Mouse (Mus musculus) hindbrain, embryonic 12.5 days (tissue): ENCODE measurements around the gene Lsm2. TPM values are rescaled to one million over a fixed set of nuclear protein-coding genes. Genes with fewer than 3 reads are reported as not detected.
"Not testable (repeated sequence)": the region's sequence is repeated elsewhere in the genome, so short reads cannot be mapped to it uniquely, and the experiment has no call there.

Source experiments
- ATAC-seq: fragments of 200-750 bp; cut with Nextera tagmentation; 2 replicates; pipeline ENCODE4 v1.8.0; 2017; ENCODE audit warnings: moderate TSS enrichment; ENCODE audit not compliant: low FRiP score
- H3K27ac ChIP-seq: fragments of 300-500 bp; sonication (generic); 2 replicates; pipeline ENCODE4 v1.5.1; 2016; ENCODE audit warnings: mild to moderate bottlenecking
- H3K27me3 ChIP-seq: fragments of 300-500 bp; sonication (generic); 2 replicates; pipeline ENCODE4 v1.6.1; 2016; ENCODE audit warnings: mild to moderate bottlenecking
- H3K36me3 ChIP-seq: fragments of 300-500 bp; sonication (generic); 2 replicates; pipeline ENCODE4 v1.6.1; 2016; ENCODE audit warnings: mild to moderate bottlenecking
- H3K4me1 ChIP-seq: fragments of 300-500 bp; sonication (generic); 2 replicates; pipeline ENCODE4 v1.6.1; 2016
- H3K4me2 ChIP-seq: fragments of 300-500 bp; sonication (generic); replicated peaks from 2 replicates; pipeline ENCODE4 v1.6.1; 2016; ENCODE audit warnings: mild to moderate bottlenecking
- H3K4me3 ChIP-seq: fragments of 300-500 bp; sonication (generic); 2 replicates; pipeline ENCODE4 v1.5.1; 2016; ENCODE audit warnings: mild to moderate bottlenecking
- H3K9ac ChIP-seq: fragments of 300-500 bp; sonication (generic); 2 replicates; pipeline ENCODE4 v1.6.1; 2016; ENCODE audit warnings: mild to moderate bottlenecking, moderate library complexity
- H3K9me3 ChIP-seq: fragments of 300-500 bp; sonication (generic); replicated peaks from 2 replicates; pipeline ENCODE4 v1.6.1; 2016; ENCODE audit warnings: mild to moderate bottlenecking
- WGBS: fragments of 180-500 bp; shearing (Covaris S2); methylation state at CpG from one replicate; pipeline ENCODE4 v1.1.7; 2016; 5-methylcytosine and 5-hydroxymethylcytosine counted together
- polyA plus RNA-seq: library from polyadenylated mRNA; unstranded; fragments of >200 nt; fragmentation: Nextera tagmentation; extraction: Ambion mirVana; gene quantifications from 2 replicates; pipeline ENCODE4 v1.2.1, GENCODE M21; 2016

The Lsm2 gene
- polyA plus RNA-seq, 1 experiment from 2014 or later, result 158 TPM

DNA sequence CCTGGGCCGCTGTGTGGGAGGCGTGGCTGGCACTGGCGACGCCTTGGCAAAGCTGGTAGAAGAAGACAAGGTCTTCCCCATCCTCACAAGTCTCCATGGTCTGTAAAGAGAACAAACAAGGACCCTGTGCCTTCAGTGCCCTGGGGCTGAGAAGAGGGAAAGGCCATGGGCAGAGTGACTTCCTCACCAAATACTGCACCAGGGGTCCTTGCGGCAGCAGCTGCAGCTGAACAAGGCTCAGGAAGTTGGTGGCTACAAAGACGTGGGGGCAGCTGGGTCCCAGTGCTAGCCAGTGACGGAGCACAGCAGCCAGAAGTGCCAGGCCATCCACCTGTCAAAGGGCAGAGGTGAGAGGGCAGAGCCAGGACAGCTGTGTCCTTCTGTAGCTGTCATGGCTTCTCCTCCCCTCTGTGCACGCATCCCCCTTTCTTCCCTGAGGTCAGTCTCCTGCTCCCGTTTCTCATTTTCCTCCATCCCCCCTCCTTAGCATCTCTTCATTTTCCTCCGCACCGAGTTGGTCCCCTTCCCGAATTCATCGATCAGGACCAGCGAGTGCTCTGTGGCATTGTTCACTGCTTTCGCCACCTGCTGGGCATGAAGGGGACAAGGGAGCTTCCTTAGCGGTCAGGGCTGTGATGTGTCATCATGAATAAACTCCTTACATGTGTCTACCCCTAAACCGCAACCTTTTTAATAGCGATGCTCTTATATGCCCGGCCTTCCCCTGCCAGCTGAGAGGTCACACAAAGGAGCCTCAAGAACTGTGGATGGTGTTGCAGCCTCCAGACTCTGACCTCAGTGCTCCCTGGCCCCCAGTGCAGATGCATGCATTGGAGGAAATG is 48.2 kb downstream of the Lsm2 start:
- WGBS, result 25% methylated on average over 19 of the region's 19 CpGs
- H3K4me3 ChIP-seq, result no peak overlapping the region
- H3K27ac ChIP-seq, result peak overlapping the region; percentile 19; the same call in 1 of the 2 replicates
- peak overlapping the region; percentile 47 for H3K9ac ChIP-seq
- peak overlapping the region; percentile 40 for H3K4me2 ChIP-seq
- H3K4me1 ChIP-seq, result peaks cover 27% of the 10 kb centered on the region
- H3K27me3 ChIP-seq, result no peaks in the 10 kb centered on the region
- H3K9me3 ChIP-seq, result no peaks in the 10 kb centered on the region
- no peaks in the 10 kb centered on the region for H3K36me3 ChIP-seq
- ATAC-seq, result no peak

DNA sequence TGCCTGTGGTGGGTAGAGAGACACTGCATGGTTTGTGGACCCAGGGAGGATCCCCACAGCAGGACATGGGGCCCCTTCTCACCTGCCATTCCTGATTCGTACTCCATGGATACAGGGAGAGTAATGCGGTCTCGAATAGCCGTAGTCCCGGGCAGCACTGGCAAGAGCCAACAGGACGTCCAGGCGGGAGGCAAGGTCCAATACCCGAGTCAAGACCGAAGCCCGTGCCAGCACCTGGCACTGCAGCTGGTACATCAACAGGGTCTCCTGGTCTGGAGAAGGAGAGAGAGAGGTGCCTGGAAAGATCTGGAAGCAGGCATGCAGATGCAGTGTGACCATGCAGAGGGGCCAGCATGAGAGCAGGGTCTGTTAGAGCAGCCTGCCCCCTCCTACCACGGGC is 49.6 kb downstream of the Lsm2 start:
- WGBS, result 86% methylated on average over 11 of the region's 11 CpGs
- H3K4me2 ChIP-seq, result no peak overlapping the region

DNA sequence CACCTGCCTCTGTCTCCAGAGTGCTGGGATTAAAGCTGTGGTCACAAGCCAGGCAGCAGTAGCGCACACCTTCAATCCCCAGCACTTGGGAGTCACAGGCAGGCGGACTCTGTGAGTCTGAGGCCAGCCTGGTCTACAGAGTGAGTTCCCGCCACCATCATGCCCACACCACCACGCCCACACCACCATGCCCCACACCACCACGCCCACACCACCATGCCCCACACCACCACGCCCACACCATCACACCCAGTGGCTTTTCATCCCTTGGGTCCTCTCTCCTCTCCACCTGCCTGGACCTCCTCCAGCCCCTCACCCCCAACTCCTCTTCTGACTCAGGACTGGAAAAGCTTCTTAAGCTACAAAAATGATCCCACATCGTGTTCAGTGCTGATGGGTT is 50.2 kb downstream of the Lsm2 start:
- no peak for ATAC-seq
- Histone ChIP-seq H3K9me3 (no peaks in the 10 kb centered on the region), H3K4me1 (peaks cover 19% of the 10 kb centered on the region), H3K9ac (no peak overlapping the region), H3K4me3 (no peak overlapping the region), H3K36me3 (no peaks in the 10 kb centered on the region), H3K27ac (no peak overlapping the region; the same call in 1 of the 2 replicates), H3K4me2 (no peak overlapping the region), H3K27me3 (no peaks in the 10 kb centered on the region)
- 90% methylated on average over 7 of the region's 7 CpGs for WGBS

More for the DNA sequence above, 49.6 kb downstream of the Lsm2 start:
- no peak overlapping the region for H3K27ac ChIP-seq
- no peaks in the 10 kb centered on the region for H3K9me3 ChIP-seq
- peaks cover 23% of the 10 kb centered on the region for H3K4me1 ChIP-seq
- H3K9ac ChIP-seq, result no peak overlapping the region
- no peaks in the 10 kb centered on the region for H3K36me3 ChIP-seq
- no peak for ATAC-seq
- no peak overlapping the region for H3K4me3 ChIP-seq
- no peaks in the 10 kb centered on the region for H3K27me3 ChIP-seq

DNA sequence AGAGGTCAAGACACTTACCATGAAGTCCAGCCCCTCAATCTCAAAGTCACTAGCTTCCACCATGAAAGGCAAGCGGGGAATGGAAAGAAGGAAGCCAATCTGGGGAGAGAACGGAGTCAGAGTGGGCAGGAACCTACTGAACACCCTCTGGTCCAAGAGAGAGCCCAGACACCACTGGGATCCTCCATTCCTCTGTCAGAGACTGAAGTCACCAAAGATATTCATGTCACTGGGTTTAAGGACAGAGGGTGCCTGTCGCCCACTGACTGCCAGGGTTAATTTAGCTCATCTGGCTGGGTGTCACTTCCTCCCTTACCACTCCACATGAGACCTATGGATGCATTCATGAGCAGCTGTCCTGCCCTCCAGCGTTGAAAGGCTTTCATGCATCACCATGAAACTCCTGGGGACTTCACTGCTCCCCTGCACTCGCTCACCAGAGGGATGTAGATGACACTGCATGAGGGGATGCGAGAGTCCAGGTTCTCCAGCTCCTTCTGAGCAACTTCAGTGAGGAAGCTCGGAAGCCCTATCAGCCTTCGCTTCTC is 50.7 kb downstream of the Lsm2 start:
- Histone ChIP-seq H3K4me1 (peaks cover 15% of the 10 kb centered on the region), H3K27ac (no peak overlapping the region; the same call in 1 of the 2 replicates), H3K36me3 (no peaks in the 10 kb centered on the region), H3K9me3 (no peaks in the 10 kb centered on the region), H3K9ac (no peak overlapping the region), H3K4me2 (no peak overlapping the region), H3K4me3 (no peak overlapping the region), H3K27me3 (no peaks in the 10 kb centered on the region)
- no peak for ATAC-seq
- 76% methylated on average over 8 of the region's 8 CpGs for WGBS

DNA sequence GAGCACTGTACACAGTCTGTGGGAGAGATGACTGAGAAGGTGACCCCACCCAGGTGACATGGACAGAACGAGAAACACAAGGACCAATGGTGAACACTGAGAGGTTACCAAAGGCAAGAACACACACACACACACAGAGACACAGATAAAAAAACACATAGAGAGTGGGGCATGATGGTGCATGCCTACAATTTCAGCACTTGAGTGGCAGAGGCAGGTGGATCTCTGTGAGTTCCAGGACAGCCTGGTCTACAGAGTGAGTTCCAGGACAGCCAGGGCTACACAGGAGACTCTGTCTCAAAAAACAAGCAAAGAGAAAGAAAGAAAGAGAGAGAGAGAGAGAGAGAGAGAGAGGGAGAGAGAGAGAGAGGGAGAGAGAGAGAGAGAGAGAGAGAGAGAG is 52.0 kb downstream of the Lsm2 start:
- not testable (repeated sequence) for H3K36me3 ChIP-seq, H3K4me1 ChIP-seq, H3K4me2 ChIP-seq, ATAC-seq, H3K4me3 ChIP-seq, H3K9me3 ChIP-seq, H3K27ac ChIP-seq, H3K9ac ChIP-seq, H3K27me3 ChIP-seq
- 72% methylated on average over 1 of the region's 1 CpGs for WGBS

DNA sequence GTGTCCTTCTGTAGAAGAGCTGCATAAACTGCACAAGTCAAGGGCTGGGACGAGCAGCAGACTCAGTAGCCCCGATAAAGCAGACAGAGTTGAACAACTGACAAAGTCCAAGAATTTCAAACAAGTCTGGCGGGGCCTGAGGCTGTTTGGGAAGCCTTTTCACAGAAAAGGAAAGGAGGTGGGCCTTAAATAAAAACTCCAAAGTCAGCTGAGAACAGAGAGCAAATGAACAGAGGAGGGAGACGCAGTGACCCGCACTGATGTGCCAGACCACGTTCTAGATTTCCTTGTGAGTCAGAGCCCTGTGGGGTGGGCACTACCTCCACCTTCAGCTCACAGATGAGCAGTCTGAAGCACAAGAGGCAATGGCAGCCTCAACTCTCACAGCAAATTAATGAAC is 53.2 kb downstream of the Lsm2 start:
- H3K4me2 ChIP-seq, result no peak overlapping the region
- no peaks in the 10 kb centered on the region for H3K9me3 ChIP-seq
- 86% methylated on average over 6 of the region's 6 CpGs for WGBS
- no peak overlapping the region for H3K9ac ChIP-seq
- H3K4me3 ChIP-seq, result no peak overlapping the region
- no peak overlapping the region for H3K27ac ChIP-seq
- ATAC-seq, result no peak
- H3K27me3 ChIP-seq, result no peaks in the 10 kb centered on the region
- H3K4me1 ChIP-seq, result peaks cover 6% of the 10 kb centered on the region
- H3K36me3 ChIP-seq, result no peaks in the 10 kb centered on the region

Other genes with a start within 250 kb of the Lsm2 start
- gene C4b, start 238.0 kb upstream of the Lsm2 start, polyA plus RNA-seq, result not detected in 2 replicates
- not detected in 2 replicates for gene Cyp21a1, start 177.3 kb upstream of the Lsm2 start, polyA plus RNA-seq
- 25.0 and 26.7 TPM in 2 replicates for gene Stk19, start 144.9 kb upstream of the Lsm2 start, polyA plus RNA-seq
- 62.5 and 70.2 TPM in 2 replicates for gene Dxo, start 144.8 kb upstream of the Lsm2 start, polyA plus RNA-seq
- 64.9 and 65.8 TPM in 2 replicates for gene Skiv2l, start 131.7 kb upstream of the Lsm2 start, polyA plus RNA-seq
- 95.2 and 111 TPM in 2 replicates for gene Nelfe, start 131.5 kb upstream of the Lsm2 start, polyA plus RNA-seq
- 2.2 TPM in 2 replicates for gene Cfb, start 119.3 kb upstream of the Lsm2 start, polyA plus RNA-seq
- gene Zbtb12, start 102.4 kb upstream of the Lsm2 start, polyA plus RNA-seq, result 12.0 and 12.8 TPM in 2 replicates
- gene Gm20547, start 99.8 kb upstream of the Lsm2 start, polyA plus RNA-seq, result 0.10 and 0.29 TPM in 2 replicates
- gene C2, start 83.6 kb upstream of the Lsm2 start, polyA plus RNA-seq, result 1.4 and 2.6 TPM in 2 replicates
- gene Ehmt2, start 83.4 kb upstream of the Lsm2 start, polyA plus RNA-seq, result 110 and 113 TPM in 2 replicates
- gene Slc44a4, start 67.4 kb upstream of the Lsm2 start, polyA plus RNA-seq, result 0.13 and 0.15 TPM in 2 replicates
- 25.2 and 28.2 TPM in 2 replicates for gene Neu1, start 50.6 kb upstream of the Lsm2 start, polyA plus RNA-seq
- gene Hspa1b, start 22.6 kb upstream of the Lsm2 start, polyA plus RNA-seq, result 0.08 and 0.25 TPM in 2 replicates
- 0.99 TPM in 1 of 2 replicates, not detected in the other for gene Gm20481, start 11.9 kb upstream of the Lsm2 start, polyA plus RNA-seq
- gene Hspa1a, start 9.7 kb upstream of the Lsm2 start, polyA plus RNA-seq, result 2.2 and 3.1 TPM in 2 replicates
- gene Hspa1l, start 9.2 kb upstream of the Lsm2 start, polyA plus RNA-seq, result 1.3 TPM in 2 replicates
- 109 and 110 TPM in 2 replicates for gene Vars, start 19.1 kb downstream of the Lsm2 start, polyA plus RNA-seq
- 0.12 and 0.20 TPM in 2 replicates for gene Vwa7, start 34.7 kb downstream of the Lsm2 start, polyA plus RNA-seq
- 2.4 and 3.6 TPM in 2 replicates for gene Sapcd1, start 46.2 kb downstream of the Lsm2 start, polyA plus RNA-seq
- 3.0 and 3.1 TPM in 2 replicates for gene Msh5, start 64.9 kb downstream of the Lsm2 start, polyA plus RNA-seq
- gene Clic1, start 68.1 kb downstream of the Lsm2 start, polyA plus RNA-seq, result 157 and 159 TPM in 2 replicates
- 512 and 517 TPM in 2 replicates for gene Ddah2, start 77.2 kb downstream of the Lsm2 start, polyA plus RNA-seq
- gene Ly6g6c, start 83.5 kb downstream of the Lsm2 start, polyA plus RNA-seq, result not detected in 2 replicates
- 0.46 and 0.52 TPM in 2 replicates for gene Mpig6b, start 84.3 kb downstream of the Lsm2 start, polyA plus RNA-seq
- gene Ly6g6e, start 95.0 kb downstream of the Lsm2 start, polyA plus RNA-seq, result not detected in 2 replicates
- 2.1 and 2.3 TPM in 2 replicates for gene Ly6g6d, start 96.2 kb downstream of the Lsm2 start, polyA plus RNA-seq
- 0.47 and 0.62 TPM in 2 replicates for gene Ly6g6f, start 103.7 kb downstream of the Lsm2 start, polyA plus RNA-seq
- gene Abhd16a, start 107.4 kb downstream of the Lsm2 start, polyA plus RNA-seq, result 78.6 and 81.1 TPM in 2 replicates
- gene Ly6g5c, start 126.4 kb downstream of the Lsm2 start, polyA plus RNA-seq, result not detected in 2 replicates
- 1.4 and 1.5 TPM in 2 replicates for gene Ly6g5b, start 133.6 kb downstream of the Lsm2 start, polyA plus RNA-seq
- gene Gpank1, start 139.6 kb downstream of the Lsm2 start, polyA plus RNA-seq, result 19.8 and 20.8 TPM in 2 replicates
- 237 and 276 TPM in 2 replicates for gene Csnk2b, start 140.2 kb downstream of the Lsm2 start, polyA plus RNA-seq
- gene D17H6S53E, start 144.5 kb downstream of the Lsm2 start, polyA plus RNA-seq, result 7.3 and 7.7 TPM in 2 replicates
- 0.39 TPM in 1 of 2 replicates, not detected in the other for gene Apom, start 150.2 kb downstream of the Lsm2 start, polyA plus RNA-seq
- gene Bag6, start 153.3 kb downstream of the Lsm2 start, polyA plus RNA-seq, result 87.9 and 88.3 TPM in 2 replicates
- gene Prrc2a, start 183.0 kb downstream of the Lsm2 start, polyA plus RNA-seq, result 206 and 213 TPM in 2 replicates
- gene Aif1, start 194.2 kb downstream of the Lsm2 start, polyA plus RNA-seq, result 7.8 and 7.9 TPM in 2 replicates
- 6.1 and 6.9 TPM in 2 replicates for gene Lst1, start 206.6 kb downstream of the Lsm2 start, polyA plus RNA-seq
- gene Ltb, start 212.6 kb downstream of the Lsm2 start, polyA plus RNA-seq, result 0.54 and 0.81 TPM in 2 replicates
- gene Tnf, start 220.1 kb downstream of the Lsm2 start, polyA plus RNA-seq, result 0.14 TPM in 1 of 2 replicates, not detected in the other
- gene Lta, start 223.5 kb downstream of the Lsm2 start, polyA plus RNA-seq, result not detected in 2 replicates
- 0.62 TPM in 1 of 2 replicates, not detected in the other for gene Gm16181, start 239.0 kb downstream of the Lsm2 start, polyA plus RNA-seq